Mouse (Mus musculus) Muller cell, postnatal 12 days (primary cell): ENCODE data around the gene Plcl1.
"Not testable (repeated sequence)": the region's sequence is repeated elsewhere in the genome, so short reads cannot be mapped to it uniquely, and the experiment has no call there.

ENCODE experiments used
- DNase-seq: peaks from one replicate; pipeline ENCODE4 v3.0.0-alpha.2; 2015; ENCODE audit errors: inconsistent ontology term

Plcl1 gene

DNA sequence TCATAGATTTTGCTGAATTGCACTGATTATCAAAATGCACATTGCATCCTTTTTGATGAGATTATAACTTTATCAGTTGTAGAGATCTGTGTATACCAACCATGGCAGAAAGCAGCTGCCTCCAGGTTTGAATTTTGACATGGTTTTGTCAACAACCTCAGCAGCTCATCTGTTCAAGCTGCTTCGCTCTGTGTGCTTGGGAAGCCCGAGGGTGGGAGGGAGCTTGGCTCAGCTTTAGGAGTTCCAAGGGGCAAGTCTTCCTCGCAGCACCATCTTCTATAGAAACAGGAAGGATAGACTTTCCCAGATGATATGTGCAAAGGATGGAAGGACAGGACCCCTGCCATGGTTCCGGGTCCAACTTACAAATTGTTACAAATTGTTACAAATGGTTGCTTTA lies 32.9 kb downstream of the Plcl1 start:
- DNase-seq = no peak

DNA sequence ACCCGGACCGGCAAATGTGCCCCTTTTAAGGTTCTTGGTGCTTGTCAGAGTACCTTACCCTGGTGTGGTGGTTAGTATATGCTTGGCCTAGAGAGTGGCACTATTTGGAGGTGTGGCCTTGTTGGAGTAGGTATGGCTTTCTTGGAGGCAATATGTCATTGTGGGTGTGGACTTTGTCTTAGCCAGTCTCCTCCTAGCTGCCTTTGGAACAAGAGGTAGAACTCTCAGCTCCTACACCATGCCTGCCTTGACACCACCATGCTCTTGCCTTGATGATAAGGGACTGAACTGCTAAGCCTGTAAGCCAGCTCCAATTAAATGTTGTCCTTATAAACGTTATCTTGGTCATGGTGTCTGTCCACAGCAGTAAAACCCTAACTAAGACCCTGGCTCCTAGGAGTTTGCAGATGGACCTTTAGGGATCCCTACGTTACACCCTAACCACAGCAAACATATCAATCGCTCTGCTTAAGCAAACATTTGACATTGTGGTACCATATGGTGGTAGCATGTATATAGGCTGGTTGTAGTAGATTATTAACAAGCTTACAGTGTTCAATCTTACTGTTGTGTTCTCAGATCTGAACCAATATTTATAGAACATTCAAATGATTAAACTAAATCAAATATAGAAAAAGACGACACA lies 39.4 kb downstream of the Plcl1 start:
- no peak for DNase-seq

DNA sequence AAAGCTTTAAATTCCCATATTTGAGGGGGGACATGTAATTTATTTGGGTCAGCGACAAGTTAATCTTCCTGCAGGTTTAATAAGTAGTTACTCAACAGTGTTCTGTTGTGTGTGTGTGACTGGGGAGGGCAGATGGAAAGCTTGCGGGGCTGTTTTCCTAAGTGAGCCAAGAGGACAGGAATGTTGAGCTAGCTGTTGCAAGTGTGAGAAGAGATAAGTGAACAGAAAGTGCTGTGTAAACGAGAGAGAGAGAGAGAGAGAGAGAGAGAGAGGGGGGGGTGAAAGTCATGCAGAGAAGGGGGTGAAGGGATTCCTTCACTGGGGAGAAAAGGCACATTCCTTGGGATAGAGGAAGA lies 39.9 kb downstream of the Plcl1 start:
- no peak for DNase-seq

DNA sequence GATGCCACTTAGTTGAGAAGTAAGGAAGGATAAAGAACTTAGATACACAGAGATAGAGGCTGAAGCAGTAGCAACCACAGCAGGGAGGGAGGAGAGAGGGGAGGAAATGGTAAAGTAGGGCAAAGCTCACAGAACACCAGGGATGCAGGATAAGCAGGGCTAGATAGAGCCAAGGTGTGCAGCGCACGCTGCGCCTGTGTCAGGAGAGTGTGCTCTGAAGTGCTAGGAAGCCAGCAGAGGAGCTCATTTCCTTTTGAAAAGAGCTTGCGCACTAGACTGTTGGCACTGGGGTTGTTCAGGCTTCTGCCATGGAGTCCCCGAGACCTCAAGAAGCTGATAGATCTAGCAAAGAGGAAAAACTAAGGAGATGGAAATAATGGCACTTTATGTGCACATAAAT lies 40.6 kb downstream of the Plcl1 start:
- no peak for DNase-seq

DNA sequence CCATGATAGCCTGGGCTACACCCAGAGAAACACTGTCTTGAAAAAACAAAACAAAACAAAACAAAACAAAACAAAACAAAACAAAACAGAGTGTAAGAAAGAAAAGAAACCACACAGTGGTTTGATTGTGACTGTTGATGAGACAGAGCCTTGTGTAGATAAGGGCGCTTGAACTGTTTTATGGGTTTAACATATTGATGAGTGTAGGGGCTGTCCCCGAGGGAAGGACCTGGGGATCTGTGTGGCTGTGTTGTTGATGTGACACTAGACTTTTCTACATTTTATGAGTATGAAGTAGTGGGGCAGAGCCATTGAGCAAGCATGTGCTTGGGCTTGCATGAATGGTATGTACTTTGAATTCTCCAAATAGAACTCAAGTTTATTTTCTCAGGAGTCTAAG lies 41.2 kb downstream of the Plcl1 start:
- no peak for DNase-seq

DNA sequence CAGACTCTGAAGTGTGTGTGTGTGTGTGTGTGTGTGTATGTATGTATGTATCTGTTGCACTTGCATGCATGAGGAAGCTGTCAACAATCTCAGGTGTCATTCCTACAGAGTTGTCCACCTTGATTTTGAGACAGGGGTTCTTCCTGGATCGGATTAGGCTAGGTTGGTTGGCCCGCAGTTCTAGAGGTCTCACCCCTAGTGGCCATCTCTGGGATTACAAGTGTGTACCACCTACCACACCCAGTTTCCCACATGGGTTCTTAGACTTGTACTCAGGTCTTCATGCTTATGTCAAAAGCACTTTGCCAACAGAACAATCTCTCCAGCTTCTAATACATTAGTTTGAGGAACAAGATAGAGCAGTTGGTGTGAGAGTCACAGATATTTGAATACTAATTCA lies 41.9 kb downstream of the Plcl1 start:
- no peak for DNase-seq

DNA sequence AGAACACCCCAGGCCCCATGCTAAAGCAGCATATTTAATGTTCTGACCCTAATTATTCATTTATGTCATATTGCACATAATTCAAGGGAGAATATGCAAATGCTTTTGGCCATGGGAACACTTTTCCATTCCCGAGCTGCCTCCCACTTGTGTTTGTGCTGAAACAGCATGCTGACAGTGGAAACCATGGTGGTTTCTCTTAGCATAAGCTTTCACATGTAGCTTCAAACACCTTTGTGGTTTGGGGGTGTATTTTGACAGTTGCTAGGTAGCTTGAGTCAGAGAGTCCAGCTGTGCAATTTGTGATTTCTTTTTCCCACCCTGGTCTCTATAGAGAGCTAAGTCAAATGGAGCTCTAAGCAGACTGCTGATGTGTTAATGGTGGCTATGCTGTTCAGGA lies 42.4 kb downstream of the Plcl1 start:
- no peak for DNase-seq

DNA sequence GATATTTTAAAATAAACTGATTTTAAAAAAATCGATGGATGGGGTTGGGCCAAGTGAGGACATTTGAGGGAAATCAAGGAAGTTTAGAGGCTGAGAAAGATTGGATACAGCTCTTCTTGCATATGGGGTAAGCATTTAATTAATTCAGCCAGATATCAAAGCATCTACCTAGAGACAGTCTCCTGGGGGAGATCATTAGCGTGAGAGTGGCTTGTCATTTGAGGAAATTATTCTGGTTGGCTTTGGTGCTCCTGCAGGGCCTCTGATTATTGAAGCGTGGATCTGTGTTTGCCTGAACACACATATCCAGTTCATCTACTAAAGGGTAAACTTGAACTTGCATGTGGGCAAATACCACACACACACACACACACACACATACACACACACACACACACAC lies 44.1 kb downstream of the Plcl1 start:
- DNase-seq = no peak

DNA sequence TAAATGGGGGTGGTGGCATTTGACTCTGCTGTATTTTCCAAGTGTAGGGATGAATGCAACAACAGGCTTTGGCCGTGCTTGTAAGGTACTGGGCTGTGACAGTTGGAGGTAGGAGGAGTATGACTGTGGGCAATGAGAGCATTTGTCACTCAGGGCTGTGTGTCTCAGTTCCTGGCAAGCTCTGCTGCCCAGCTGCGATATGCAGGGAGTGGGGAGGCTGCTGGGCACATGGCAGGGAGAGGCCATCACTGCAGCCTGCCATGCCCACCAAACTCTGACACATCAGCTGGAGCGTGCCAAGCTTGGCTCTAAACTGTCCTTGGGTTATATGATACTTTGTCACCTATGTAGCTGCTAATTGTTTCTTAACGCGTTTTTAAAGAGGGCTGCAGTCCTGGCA lies 48.4 kb downstream of the Plcl1 start:
- peak; percentile 53 for DNase-seq

DNA sequence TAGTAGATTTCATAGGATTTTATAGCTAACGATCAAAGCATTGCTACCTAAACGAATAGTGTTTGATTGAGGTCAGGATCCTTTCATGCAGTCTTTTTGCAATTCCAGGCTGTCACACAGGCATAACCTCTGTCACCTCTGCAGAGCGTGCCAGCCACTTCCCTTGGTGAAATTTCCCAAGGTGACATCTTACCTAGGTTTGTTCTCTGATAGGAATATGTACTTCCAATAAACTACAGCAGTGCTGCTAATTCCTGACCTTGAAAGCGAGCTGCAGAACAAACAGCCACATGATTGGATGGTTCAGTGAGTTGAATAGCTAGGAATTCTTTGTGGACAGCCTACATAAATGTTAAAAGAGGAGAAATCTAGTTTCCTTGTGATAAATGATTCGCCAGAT lies 56.6 kb downstream of the Plcl1 start:
- DNase-seq = no peak

DNA sequence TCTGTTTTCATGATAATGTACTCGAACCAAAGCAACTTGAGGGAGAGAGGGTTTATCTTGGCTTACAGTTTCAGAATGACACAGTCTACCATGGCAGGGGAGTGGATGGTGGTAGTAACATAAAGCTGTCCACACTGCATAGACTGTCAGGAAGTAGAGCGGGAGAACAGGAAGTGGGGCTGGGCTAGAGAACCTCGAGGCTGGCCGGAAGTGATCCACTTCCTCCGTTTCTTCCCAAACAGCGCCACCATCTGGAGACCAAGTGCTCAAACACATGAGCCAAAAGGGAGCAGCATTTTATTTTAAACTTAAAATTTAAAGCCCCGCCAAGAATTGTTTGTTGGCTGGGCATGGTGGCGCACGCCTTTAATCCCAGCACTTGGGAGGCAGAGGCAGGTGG lies 68.0 kb downstream of the Plcl1 start:
- no peak for DNase-seq

DNA sequence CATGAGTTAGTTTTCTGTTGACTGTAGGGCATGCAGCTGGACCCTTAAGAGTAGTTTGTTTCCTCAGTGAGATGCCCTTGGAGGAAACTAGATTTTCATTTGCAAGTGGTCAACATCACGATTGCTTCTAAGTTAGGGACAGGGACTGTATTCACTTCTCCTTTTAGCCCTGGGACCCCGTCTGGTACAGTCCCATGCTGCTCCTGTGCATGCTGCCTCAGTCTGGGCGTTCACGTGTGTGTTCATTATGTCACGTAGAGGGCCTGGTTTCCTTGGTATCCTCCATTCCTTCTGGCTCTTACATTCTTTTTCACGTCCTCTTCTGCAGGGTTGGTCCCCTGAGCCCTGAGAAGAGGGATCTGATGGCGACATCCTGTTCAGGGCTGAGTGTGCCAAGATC lies 69.3 kb downstream of the Plcl1 start:
- DNase-seq = no peak

DNA sequence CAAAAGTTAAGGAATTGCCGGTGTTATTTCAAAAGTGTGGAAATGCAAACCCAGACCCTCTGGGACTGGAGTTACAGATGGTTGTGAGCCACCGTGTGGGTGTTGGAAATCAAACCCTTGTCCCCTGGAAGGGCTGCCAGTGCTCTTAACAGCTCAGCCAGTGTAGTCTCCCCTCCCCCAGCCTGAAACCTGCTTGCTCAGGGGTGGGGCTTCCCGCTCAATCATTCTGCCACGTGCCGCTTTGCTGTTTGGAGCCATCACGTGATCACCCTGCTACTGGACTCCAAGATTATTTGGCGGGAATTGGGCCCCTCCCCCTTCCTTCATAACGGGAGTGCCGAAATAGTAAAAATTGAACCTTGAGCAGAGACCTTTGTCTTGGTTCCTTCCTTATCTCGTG lies 81.7 kb downstream of the Plcl1 start:
- not testable (repeated sequence) for DNase-seq

DNA sequence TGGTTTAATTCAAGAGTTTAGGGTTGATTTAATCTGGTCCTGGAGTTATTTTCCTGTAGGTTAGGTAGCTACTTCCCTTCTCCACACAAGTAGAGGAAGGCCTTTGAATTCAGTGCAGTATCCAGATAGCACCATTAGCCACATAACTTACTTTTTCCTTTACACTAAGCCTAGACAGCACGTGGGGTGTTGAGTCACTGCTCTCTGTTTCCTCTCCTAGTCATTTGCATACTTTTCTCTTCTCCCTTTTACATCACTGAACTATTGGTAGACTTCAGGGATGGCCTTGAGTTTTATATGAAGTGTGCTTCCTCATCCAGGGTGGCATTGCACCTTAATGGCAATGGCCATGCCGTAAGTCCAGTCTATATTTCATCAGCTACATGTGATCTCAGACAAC lies 82.5 kb downstream of the Plcl1 start:
- DNase-seq = no peak

DNA sequence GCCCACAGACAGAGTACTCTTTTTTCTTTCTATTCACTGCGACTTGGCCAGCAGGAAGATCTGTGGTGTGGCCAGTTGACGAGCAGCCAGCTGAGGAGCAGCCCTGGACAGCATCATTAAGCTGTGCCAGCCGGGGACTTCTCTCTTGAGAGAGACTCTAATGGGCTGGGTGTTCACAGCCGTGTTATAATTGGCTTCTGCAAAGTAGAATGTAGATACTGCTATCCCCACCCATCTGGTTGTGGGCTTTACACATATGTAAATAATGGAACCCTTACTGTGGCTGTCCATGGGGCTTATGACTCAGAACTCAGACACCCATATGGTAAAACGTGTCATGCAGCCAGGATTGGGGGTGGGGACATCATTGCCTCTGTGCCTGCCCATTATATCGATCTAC lies 83.6 kb downstream of the Plcl1 start:
- peak; percentile 67 for DNase-seq

DNA sequence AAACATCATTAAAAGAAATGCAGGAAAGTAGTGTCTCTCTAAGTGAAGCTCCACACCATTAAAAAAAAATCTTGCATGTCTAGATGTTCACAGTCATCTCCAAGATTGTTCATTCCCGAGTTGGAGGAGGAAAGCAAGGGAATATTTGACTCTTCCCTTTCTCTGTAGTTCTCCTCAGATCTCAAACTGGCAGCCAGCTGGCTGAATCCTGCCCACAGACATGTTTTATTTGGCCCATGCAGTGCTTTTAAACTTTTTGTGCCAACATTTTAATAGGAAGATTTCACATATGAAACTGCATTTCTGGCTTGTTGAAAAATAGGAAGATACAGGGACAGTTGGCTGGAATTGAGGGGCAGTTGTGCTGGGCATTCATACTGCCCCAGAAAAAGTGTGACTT lies 94.2 kb downstream of the Plcl1 start:
- no peak for DNase-seq

DNA sequence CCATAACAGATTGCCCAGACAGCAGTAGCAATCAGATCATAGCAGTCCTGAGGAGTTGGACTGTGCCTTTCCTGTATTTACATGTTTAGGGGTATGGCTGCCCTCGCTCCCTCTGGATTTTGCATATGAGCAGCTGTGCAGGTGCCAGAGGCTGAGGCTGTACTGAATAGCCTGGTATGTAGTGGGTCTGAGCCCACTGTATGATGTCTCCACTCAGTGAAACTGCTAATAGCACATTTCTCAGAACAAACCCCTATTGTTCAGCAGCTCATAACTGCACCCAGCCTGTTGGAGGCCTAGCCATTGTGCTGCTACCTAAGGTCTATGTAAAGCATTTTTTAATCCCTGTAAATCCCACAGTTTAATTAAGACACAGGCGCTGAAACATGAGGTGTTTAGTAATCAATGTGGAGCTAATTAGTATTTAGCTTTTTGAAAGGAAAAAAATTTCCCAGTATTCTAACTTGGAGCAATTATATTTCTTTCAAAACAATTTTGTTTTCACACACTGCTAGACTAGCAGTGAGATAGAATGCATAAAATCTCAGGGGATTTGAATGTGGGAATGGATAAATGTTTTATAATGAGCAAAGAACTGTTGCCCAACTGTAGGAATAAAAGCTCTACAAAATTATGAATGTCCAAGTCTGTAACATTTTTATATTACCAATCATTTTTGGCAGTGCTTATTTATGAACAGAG lies 95.4 kb downstream of the Plcl1 start:
- DNase-seq = peak; percentile 68

DNA sequence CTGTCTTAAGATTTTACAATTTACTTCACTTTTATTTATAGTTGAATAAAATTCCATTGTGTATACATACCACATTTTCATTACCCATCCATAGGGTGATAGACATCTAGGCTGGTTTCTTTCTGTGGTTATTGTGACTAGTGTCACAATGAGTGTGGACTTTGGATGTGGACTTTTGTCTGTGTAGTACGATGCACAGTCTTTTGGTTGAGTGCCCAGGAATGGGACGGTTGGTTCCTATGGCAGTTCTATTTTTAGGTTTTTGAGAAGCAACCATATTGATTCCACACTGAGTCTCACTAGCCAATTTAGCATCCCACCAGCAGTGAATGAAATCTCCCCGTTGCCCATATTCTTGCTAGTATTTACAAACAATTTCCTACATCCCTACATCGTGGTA lies 100.1 kb downstream of the Plcl1 start:
- DNase-seq = no peak

DNA sequence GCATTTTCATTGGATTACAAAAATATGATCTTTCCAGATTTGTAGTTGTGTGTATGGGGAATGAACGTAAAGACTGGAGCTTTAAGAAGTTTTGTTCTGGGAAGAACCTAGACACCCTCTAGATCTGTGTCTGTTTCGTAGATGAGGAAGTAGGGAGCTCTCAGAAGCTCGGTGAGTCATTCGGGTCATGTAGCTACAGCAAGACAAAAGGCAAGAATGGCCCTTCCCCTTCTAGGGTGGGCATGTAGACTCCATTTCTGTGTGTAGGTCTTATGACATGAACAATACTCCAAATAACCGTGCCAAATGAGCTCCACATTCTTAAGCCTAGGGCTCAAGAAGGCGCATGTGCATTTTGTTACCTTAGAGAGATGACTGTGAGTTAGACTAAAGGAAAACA lies 101.3 kb downstream of the Plcl1 start:
- peak; percentile 58 for DNase-seq

DNA sequence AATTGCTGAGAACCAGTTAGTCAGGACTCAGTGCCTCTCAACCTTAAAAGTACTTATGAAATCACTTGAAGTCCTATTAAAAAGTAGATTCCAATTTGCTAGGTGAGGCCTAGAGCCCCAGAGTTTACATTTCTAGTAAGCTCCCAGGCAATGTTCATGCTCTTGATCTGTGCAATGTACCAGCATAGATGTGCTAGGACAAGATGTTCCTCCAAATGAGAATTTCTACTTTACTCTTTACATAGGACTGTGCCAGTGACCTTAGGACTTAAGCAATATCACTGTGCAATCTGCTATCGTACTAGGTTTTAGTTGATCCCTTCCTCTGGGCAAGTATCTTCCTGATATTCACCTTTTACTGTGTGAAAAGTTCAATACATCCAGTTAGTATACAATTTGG lies 103.9 kb downstream of the Plcl1 start:
- no peak for DNase-seq

DNA sequence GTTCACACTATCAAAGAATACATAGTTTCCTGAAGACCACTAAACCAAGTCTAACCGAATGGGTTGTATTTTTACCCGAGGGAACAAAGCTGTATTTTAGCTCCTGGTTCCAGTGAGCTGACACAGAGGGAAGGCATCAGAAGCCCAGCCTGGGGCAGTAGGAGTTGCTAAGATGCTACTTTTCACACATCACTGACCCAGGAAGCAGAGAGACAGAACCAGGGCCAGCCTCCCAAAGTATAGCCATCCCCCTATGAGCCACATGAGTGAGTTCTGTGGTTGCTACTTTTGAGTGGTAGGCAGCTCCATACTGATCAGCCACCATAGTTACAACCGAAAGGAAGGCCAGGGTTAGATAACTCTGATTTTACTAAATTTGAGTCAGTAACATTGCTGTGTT lies 106.4 kb downstream of the Plcl1 start:
- no peak for DNase-seq

DNA sequence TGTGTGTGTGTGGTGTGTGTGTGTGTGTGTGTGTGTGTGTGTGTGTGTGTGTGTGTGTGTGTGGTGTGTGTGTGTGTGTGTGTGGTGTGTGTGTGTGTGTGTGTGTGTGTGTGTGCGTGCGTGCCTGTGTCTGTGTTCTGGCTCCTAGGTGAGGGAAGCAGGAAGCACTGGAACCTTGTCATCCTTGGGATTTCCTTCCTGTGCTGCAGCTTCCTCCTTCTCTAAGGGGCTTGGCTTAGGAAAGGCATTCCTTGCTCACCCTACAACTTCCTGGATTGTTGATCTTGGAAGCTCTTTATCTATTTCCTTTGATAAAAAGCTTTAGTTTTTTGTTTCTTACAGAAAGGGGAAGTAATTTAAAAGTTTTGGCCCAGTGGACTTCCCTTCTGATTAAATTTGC lies 107.1 kb downstream of the Plcl1 start:
- not testable (repeated sequence) for DNase-seq

DNA sequence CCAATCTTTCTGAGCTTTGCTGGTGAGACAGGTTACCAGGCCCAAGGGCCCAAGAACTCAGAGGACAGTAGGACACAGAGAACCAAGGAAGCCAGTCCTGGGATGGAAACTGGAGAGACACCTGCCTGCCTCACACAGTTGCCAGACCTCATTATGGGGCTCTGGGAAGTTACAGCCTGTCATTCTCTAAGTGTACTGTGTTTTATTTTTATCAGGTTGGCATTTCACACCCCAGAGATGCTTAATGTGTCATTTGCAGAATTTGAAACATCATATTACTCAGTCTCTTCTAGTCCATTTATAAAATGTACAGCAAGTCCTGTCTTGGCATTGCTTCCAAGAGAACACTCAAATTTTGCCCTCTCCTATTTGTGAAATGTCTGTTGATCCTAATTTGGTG lies 111.5 kb downstream of the Plcl1 start:
- DNase-seq = no peak

DNA sequence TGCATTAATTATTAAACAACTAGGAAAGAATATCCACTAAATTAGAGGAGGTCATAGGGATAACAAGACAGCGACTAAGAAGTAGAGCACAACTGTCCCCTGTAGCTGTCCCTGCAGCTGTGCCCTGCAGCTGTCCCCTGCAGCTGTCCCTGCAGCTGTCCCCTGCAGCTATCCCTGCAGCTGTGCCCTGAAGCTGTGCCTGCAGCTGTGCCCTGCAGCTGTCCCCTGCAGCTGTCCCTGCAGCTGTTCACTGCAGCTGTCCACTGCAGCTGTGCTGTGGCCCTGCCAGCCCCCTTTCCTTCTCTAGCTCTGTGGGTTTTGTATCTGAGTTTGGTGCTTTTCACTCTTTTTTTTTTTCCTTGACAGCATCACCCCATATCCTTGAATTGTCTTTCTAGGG lies 118.2 kb downstream of the Plcl1 start:
- DNase-seq = no peak
